Mouse (Mus musculus) liver, postnatal 0 days (tissue): ENCODE measurements around the gene Fam71f1.
A peak's percentile ranks its signal among the peaks of the same experiment; 100 is the strongest.

Experiments used
- CTCF ChIP-seq: sonication (generic); IDR thresholded peaks from 2 replicates; pipeline ENCODE4 v1.5.1; 2016; ENCODE audit warnings: antibody characterized with exemption, low read depth
- EP300 ChIP-seq: IDR thresholded peaks from 2 replicates; pipeline ENCODE4 v1.6.1; 2016; ENCODE audit warnings: antibody characterized with exemption, low read depth, mild to moderate bottlenecking

- TF ChIP-seq CTCF = peak; percentile 45
- TF ChIP-seq EP300 = no peak
Measured at GRCm38 (mm10) chr6:29351613-29352012, 32.7 kb downstream of the Fam71f1 start.
